Mouse (Mus musculus) layer of hippocampus, postnatal 36 days (tissue): ENCODE data around the gene Ccp110. TPM values are rescaled to one million over a fixed set of nuclear protein-coding genes. Genes with fewer than 3 reads are reported as not detected.

Source experiments
- DNase-seq, 2 experiments: peaks; one replicate each; pipeline ENCODE4 v3.0.0; 2022
- total RNA-seq, 2 experiments: library from RNA; stranded (reverse); gene quantifications; 2 replicates each; pipeline ENCODE4 v1.2.3; 2021

Ccp110 gene
- total RNA-seq, 2 experiments from 2014 or later: 51.7 to 52.3 TPM

GRCm38 (mm10) chr7:118769655-118770054, 57.3 kb downstream of the Ccp110 start:
- DNase-seq: no peak

DNA sequence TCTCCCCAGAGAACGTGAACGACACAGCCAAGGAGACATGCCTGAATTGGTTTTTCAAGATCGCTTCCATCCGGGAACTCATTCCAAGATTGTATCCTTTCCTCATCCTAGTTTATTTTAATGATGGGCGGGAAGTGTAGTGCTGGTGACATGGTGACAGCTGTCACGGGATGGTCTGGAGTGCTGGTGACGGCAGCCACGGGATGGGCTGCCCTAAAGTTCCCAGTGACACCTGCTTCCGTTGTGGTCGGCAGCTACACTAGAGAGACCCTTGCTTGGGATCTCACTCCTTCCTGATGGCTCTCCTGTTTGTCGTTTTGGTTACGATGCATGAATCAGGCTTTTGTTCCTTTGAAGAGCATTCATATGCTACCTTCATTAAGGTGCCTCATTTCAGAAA, 60.7 kb downstream of the Ccp110 start:
- no peak for DNase-seq

DNA sequence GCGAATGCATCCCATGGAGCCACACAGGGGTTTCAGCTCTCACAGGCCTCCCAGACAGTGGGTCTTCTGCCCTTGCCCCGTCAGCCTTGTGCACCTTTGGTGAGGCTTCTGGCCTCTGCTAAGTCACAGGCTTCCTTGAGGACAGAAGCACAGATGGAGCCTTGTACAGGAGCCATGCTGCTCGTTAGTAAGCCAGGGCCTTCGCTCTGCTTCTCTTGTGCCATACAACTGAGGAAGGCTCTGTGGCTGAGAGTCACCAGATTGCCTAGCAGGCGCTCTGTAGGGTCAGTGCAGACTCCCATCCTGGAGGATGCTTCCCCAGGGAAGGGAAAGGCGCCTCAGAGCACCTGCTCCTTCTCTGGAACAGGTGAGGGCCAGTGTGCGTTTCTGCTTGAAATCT, 63.6 kb downstream of the Ccp110 start:
- no peak for DNase-seq

GRCm38 (mm10) chr7:118776491-118776890, 64.1 kb downstream of the Ccp110 start:
- no peak for DNase-seq

GRCm38 (mm10) chr7:118777598-118778394, 65.4 kb downstream of the Ccp110 start:
- DNase-seq: peak; percentile 51 to 74

DNA sequence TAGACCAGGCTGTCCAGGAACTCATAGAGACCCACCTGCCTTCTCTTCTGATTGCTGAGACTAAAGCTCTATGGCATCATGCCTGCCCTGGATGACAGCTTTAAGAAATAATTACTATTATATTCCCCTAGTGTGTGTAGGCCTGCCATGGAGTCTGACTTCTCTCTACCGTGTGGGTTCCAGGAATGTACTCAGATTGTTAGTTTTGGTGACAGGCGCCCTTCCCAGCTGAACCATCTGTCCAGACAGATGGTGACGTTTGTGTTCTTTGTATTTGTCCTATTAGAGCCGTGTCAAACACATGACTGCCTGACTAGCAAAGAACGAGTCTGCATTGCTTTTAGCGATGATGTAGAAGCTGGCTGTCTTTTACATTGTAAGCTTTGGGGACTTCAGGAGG, 66.2 kb downstream of the Ccp110 start:
- DNase-seq: peak; percentile 75 to 80

- DNase-seq: no peak
Observed at GRCm38 (mm10) chr7:118783305-118784001, 71.1 kb downstream of the Ccp110 start.

- DNase-seq: no peak
Observed at GRCm38 (mm10) chr7:118786091-118786490, 73.7 kb downstream of the Ccp110 start.

Other genes with a start within 250 kb of the Ccp110 start
- gene Itpripl2, start 220.6 kb upstream of the Ccp110 start, total RNA-seq: 1 to 10 TPM; 3.2 to 3.6 TPM
- gene Coq7, start 179.2 kb upstream of the Ccp110 start, total RNA-seq: 10 to 100 TPM; 32.5 to 32.9 TPM
- 10 to 100 TPM; 16.2 to 17.6 TPM for gene Tmc7, start 127.8 kb upstream of the Ccp110 start, total RNA-seq
- under 1 TPM; 0.23 to 0.27 TPM for gene Tmc5, start 115.3 kb upstream of the Ccp110 start, total RNA-seq
- gene Gde1, start 6.8 kb upstream of the Ccp110 start, total RNA-seq: 100 to 1,000 TPM; 214 to 224 TPM
- gene Vps35l, start 27.7 kb downstream of the Ccp110 start, total RNA-seq: 10 to 100 TPM; 54.7 to 60.8 TPM
- 1 to 10 TPM; 4.3 to 4.5 TPM for gene Iqck, start 143.2 kb downstream of the Ccp110 start, total RNA-seq
- 10 to 100 TPM; 28.8 to 29.4 TPM for gene Knop1, start 143.7 kb downstream of the Ccp110 start, total RNA-seq